Mouse (Mus musculus): ENCODE measurements around the gene Nek7. TPM values are rescaled to one million over a fixed set of nuclear protein-coding genes. Genes with fewer than 3 reads are reported as not detected.

Nek7 gene
- total RNA-seq, 1 experiment from 2014 or later: 35.0 TPM

GRCm38 (mm10) chr1:138584423-138585013 lies 35.4 kb downstream of the Nek7 start:
- ATAC-seq (replicated peaks in 1 of 2; ENCODE audit: insufficient read depth in 1 of 2, low FRiP score in 2 of 2, low TSS enrichment in 1 of 2, low read depth in 1 of 2, poor library complexity in 2 of 2, severe bottlenecking in 2 of 2): no peak

GRCm38 (mm10) chr1:138582225-138582624 lies 37.7 kb downstream of the Nek7 start:
- ATAC-seq (replicated peaks in 1 of 2; ENCODE audit: insufficient read depth in 1 of 2, low FRiP score in 2 of 2, low TSS enrichment in 1 of 2, low read depth in 1 of 2, poor library complexity in 2 of 2, severe bottlenecking in 2 of 2): no peak; a peak in 1 of 4 replicates

- no peak for ATAC-seq (replicated peaks in 1 of 2; ENCODE audit: insufficient read depth in 1 of 2, low FRiP score in 2 of 2, low TSS enrichment in 1 of 2, low read depth in 1 of 2, poor library complexity in 2 of 2, severe bottlenecking in 2 of 2)
Observed at GRCm38 (mm10) chr1:138579822-138580492, 40.0 kb downstream of the Nek7 start.

GRCm38 (mm10) chr1:138579207-138579606 lies 40.7 kb downstream of the Nek7 start:
- no peak for ATAC-seq (replicated peaks in 1 of 2; ENCODE audit: insufficient read depth in 1 of 2, low FRiP score in 2 of 2, low TSS enrichment in 1 of 2, low read depth in 1 of 2, poor library complexity in 2 of 2, severe bottlenecking in 2 of 2)

GRCm38 (mm10) chr1:138576803-138577202 lies 43.1 kb downstream of the Nek7 start:
- no peak for ATAC-seq (replicated peaks in 1 of 2; ENCODE audit: insufficient read depth in 1 of 2, low FRiP score in 2 of 2, low TSS enrichment in 1 of 2, low read depth in 1 of 2, poor library complexity in 2 of 2, severe bottlenecking in 2 of 2)

GRCm38 (mm10) chr1:138576066-138576697 lies 43.8 kb downstream of the Nek7 start:
- ATAC-seq (replicated peaks in 1 of 2; ENCODE audit: insufficient read depth in 1 of 2, low FRiP score in 2 of 2, low TSS enrichment in 1 of 2, low read depth in 1 of 2, poor library complexity in 2 of 2, severe bottlenecking in 2 of 2): no peak

GRCm38 (mm10) chr1:138575629-138576028 lies 44.3 kb downstream of the Nek7 start:
- no peak for ATAC-seq (replicated peaks in 1 of 2; ENCODE audit: insufficient read depth in 1 of 2, low FRiP score in 2 of 2, low TSS enrichment in 1 of 2, low read depth in 1 of 2, poor library complexity in 2 of 2, severe bottlenecking in 2 of 2)

GRCm38 (mm10) chr1:138571565-138572361 lies 48.2 kb downstream of the Nek7 start:
- no peak for ATAC-seq (replicated peaks in 1 of 2; ENCODE audit: insufficient read depth in 1 of 2, low FRiP score in 2 of 2, low TSS enrichment in 1 of 2, low read depth in 1 of 2, poor library complexity in 2 of 2, severe bottlenecking in 2 of 2)

- ATAC-seq (replicated peaks in 1 of 2; ENCODE audit: insufficient read depth in 1 of 2, low FRiP score in 2 of 2, low TSS enrichment in 1 of 2, low read depth in 1 of 2, poor library complexity in 2 of 2, severe bottlenecking in 2 of 2): no peak
Observed at GRCm38 (mm10) chr1:138571038-138571441, 48.9 kb downstream of the Nek7 start.

GRCm38 (mm10) chr1:138568434-138569232 lies 51.3 kb downstream of the Nek7 start:
- ATAC-seq (replicated peaks in 1 of 2; ENCODE audit: insufficient read depth in 1 of 2, low FRiP score in 2 of 2, low TSS enrichment in 1 of 2, low read depth in 1 of 2, poor library complexity in 2 of 2, severe bottlenecking in 2 of 2): no peak

- no peak for ATAC-seq (replicated peaks in 1 of 2; ENCODE audit: insufficient read depth in 1 of 2, low FRiP score in 2 of 2, low TSS enrichment in 1 of 2, low read depth in 1 of 2, poor library complexity in 2 of 2, severe bottlenecking in 2 of 2)
Observed at GRCm38 (mm10) chr1:138567946-138568345, 52.0 kb downstream of the Nek7 start.

- no peak for ATAC-seq (replicated peaks in 1 of 2; ENCODE audit: insufficient read depth in 1 of 2, low FRiP score in 2 of 2, low TSS enrichment in 1 of 2, low read depth in 1 of 2, poor library complexity in 2 of 2, severe bottlenecking in 2 of 2)
Observed at GRCm38 (mm10) chr1:138564677-138565076, 55.3 kb downstream of the Nek7 start.

GRCm38 (mm10) chr1:138560733-138561132 lies 59.2 kb downstream of the Nek7 start:
- ATAC-seq (replicated peaks in 1 of 2; ENCODE audit: insufficient read depth in 1 of 2, low FRiP score in 2 of 2, low TSS enrichment in 1 of 2, low read depth in 1 of 2, poor library complexity in 2 of 2, severe bottlenecking in 2 of 2): no peak

GRCm38 (mm10) chr1:138559213-138560101 lies 60.5 kb downstream of the Nek7 start:
- ATAC-seq (replicated peaks in 1 of 2; ENCODE audit: insufficient read depth in 1 of 2, low FRiP score in 2 of 2, low TSS enrichment in 1 of 2, low read depth in 1 of 2, poor library complexity in 2 of 2, severe bottlenecking in 2 of 2): 0 out of 4 replicates have a peak, but pooled peaks of 1 of the 2 experiments have one; percentile 17

GRCm38 (mm10) chr1:138558342-138558741 lies 61.6 kb downstream of the Nek7 start:
- ATAC-seq (replicated peaks in 1 of 2; ENCODE audit: insufficient read depth in 1 of 2, low FRiP score in 2 of 2, low TSS enrichment in 1 of 2, low read depth in 1 of 2, poor library complexity in 2 of 2, severe bottlenecking in 2 of 2): no peak

- ATAC-seq (replicated peaks in 1 of 2; ENCODE audit: insufficient read depth in 1 of 2, low FRiP score in 2 of 2, low TSS enrichment in 1 of 2, low read depth in 1 of 2, poor library complexity in 2 of 2, severe bottlenecking in 2 of 2): no peak
Observed at GRCm38 (mm10) chr1:138554926-138555325, 65.0 kb downstream of the Nek7 start.
